Comparison of ENCODE assay signal across 27 mouse cellular contexts in genomic region chr16:90203226-90203962, GRCm38 (mm10). TPM values are rescaled to one million over a fixed set of nuclear protein-coding genes. Genes with fewer than 3 reads are reported as not detected.
DNase-seq lines count a peak whose midpoint lies in the region; ATAC-seq and TF ChIP-seq lines count a peak whose summit lies in the region.
"Had no signal": no experiment of that assay in that cellular context is flagged by ENCODE, and none has a peak within 500 bp of the region (broad histone marks: within the 10 kb centered on the region; RNA-seq: fewer than 3 reads in every experiment).

No protein-coding gene starts in this region.

- TF ChIP-seq RAD21 in MEL (IDR thresholded peaks at IDR 0.05; ENCODE audit: low read depth, low read length): no peak

- no peak overlapping the region for H3K4me3 ChIP-seq in intestine, embryonic 15.5 days (replicated peaks)
- no peak overlapping the region for H3K4me3 ChIP-seq in intestine, postnatal 0 days (ENCODE audit: low read depth, low read length)
- H3K4me3 ChIP-seq in MEL (ENCODE audit: control insufficient read depth in 1 of 2, insufficient read depth in 1 of 2, low read depth in 2 of 2, low read length in 2 of 2): peak overlapping the region; percentile 17 to 37; a peak in 3 of 4 replicates
- no peak overlapping the region for H3K4me3 ChIP-seq in lung, embryonic 16.5 days (ENCODE audit: low read length)
- H3K4me3 ChIP-seq: forebrain, embryonic 13.5 days; heart, adult 2 months; heart, embryonic 12.5 days; midbrain, embryonic 13.5 days; neural tube, embryonic 13.5 days had no signal

- TF ChIP-seq CTCF in intestine, postnatal 0 days (IDR thresholded peaks at IDR 0.05; ENCODE audit: low read depth): no peak
- TF ChIP-seq CTCF in MEL (IDR thresholded peaks at IDR 0.05 in 2 of 3, conservative IDR thresholded peaks at IDR 0.05 in 1 of 3; ENCODE audit: control insufficient read depth in 1 of 3, insufficient read depth in 1 of 3, low read depth in 2 of 3, low read length in 3 of 3, poor library complexity in 1 of 3, severe bottlenecking in 1 of 3): no peak

- no peak overlapping the region for H3K9ac ChIP-seq in intestine, embryonic 15.5 days
- H3K9ac ChIP-seq in intestine, postnatal 0 days (ENCODE audit: low read depth, low read length): no peak overlapping the region
- H3K9ac ChIP-seq in MEL (ENCODE audit: control insufficient read depth, low read depth, low read length, poor library complexity, severe bottlenecking): peak overlapping the region; percentile 41
- H3K9ac ChIP-seq in lung, embryonic 16.5 days (ENCODE audit: low read length): no peak overlapping the region
- H3K9ac ChIP-seq: forebrain, embryonic 13.5 days; heart, embryonic 12.5 days; hindbrain, embryonic 14.5 days; liver, embryonic 14.5 days; midbrain, embryonic 13.5 days; neural tube, embryonic 13.5 days had no signal

- no peaks in the 10 kb centered on the region for H3K9me3 ChIP-seq in intestine, embryonic 15.5 days
- no peaks in the 10 kb centered on the region for H3K9me3 ChIP-seq in intestine, postnatal 0 days (ENCODE audit: control insufficient read depth)
- no peaks in the 10 kb centered on the region for H3K9me3 ChIP-seq in MEL (replicated peaks; ENCODE audit: insufficient read depth, low read length)
- no peaks in the 10 kb centered on the region for H3K9me3 ChIP-seq in lung, embryonic 16.5 days (ENCODE audit: control insufficient read depth, low read length)
- H3K9me3 ChIP-seq: forebrain, embryonic 13.5 days; heart, embryonic 12.5 days; midbrain, embryonic 13.5 days; neural tube, embryonic 13.5 days had no signal

- H3K27ac ChIP-seq in intestine, embryonic 15.5 days: no peak overlapping the region
- H3K27ac ChIP-seq in intestine, postnatal 0 days (ENCODE audit: low read depth, low read length): no peak overlapping the region
- peak overlapping the region; percentile 96 for H3K27ac ChIP-seq in MEL (ENCODE audit: control insufficient read depth, low read depth, low read length)
- peak overlapping the region; percentile 81 for H3K27ac ChIP-seq in lung, embryonic 16.5 days (ENCODE audit: low read length)
- H3K27ac ChIP-seq: forebrain, embryonic 13.5 days; heart, adult 2 months; hindbrain, embryonic 14.5 days; kidney, postnatal 0 days; liver, embryonic 14.5 days; macrophage; midbrain, embryonic 13.5 days; neural tube, embryonic 13.5 days had no signal

- no peaks in the 10 kb centered on the region for H3K27me3 ChIP-seq in intestine, embryonic 15.5 days (replicated peaks)
- H3K27me3 ChIP-seq in intestine, postnatal 0 days (replicated peaks; ENCODE audit: control insufficient read depth, insufficient read depth, low read length): no peaks in the 10 kb centered on the region
- no peaks in the 10 kb centered on the region for H3K27me3 ChIP-seq in MEL (ENCODE audit: control insufficient read depth in 1 of 2, insufficient read depth in 2 of 2, low read length in 2 of 2)
- H3K27me3 ChIP-seq in lung, embryonic 16.5 days (ENCODE audit: control insufficient read depth, insufficient read depth, low read depth, low read length): no peaks in the 10 kb centered on the region
- H3K27me3 ChIP-seq: forebrain, embryonic 13.5 days; heart, embryonic 12.5 days; midbrain, embryonic 13.5 days; neural tube, embryonic 13.5 days had no signal

- no peak for TF ChIP-seq EP300 in MEL (IDR thresholded peaks at IDR 0.05; ENCODE audit: low read depth in 1 of 2, low read length in 2 of 2)

- no peak for TF ChIP-seq POLR2A in MEL (IDR thresholded peaks at IDR 0.05; ENCODE audit: control insufficient read depth in 1 of 2, insufficient read depth in 1 of 2, low read depth in 1 of 2, low read length in 2 of 2, poor library complexity in 1 of 2)

- no peaks in the 10 kb centered on the region for H3K79me2 ChIP-seq in MEL (ENCODE audit: control insufficient read depth, insufficient read depth, low read length, poor library complexity)

- 67% methylated on average over 6 of the region's 6 CpGs for WGBS in intestine, embryonic 15.5 days
- 55% methylated on average over 6 of the region's 6 CpGs for WGBS in intestine, postnatal 0 days
- WGBS in lung, embryonic 16.5 days: 65% methylated on average over 6 of the region's 6 CpGs

- peaks cover 6% of the 10 kb centered on the region; the same call in 1 of the 2 replicates for H3K4me1 ChIP-seq in intestine, embryonic 15.5 days (replicated peaks)
- H3K4me1 ChIP-seq in intestine, postnatal 0 days (replicated peaks; ENCODE audit: control insufficient read depth, insufficient read depth, low read length): no peaks in the 10 kb centered on the region
- H3K4me1 ChIP-seq in MEL (ENCODE audit: control insufficient read depth in 1 of 2, insufficient read depth in 2 of 2, low read length in 2 of 2): peaks cover 12 to 33% of the 10 kb centered on the region in 2 experiments
- H3K4me1 ChIP-seq in lung, embryonic 16.5 days (replicated peaks; ENCODE audit: control insufficient read depth, insufficient read depth, low read length): peaks cover 6% of the 10 kb centered on the region
- H3K4me1 ChIP-seq: forebrain, embryonic 13.5 days; midbrain, embryonic 13.5 days; neural tube, embryonic 13.5 days had no signal

- peak; percentile 66 for DNase-seq in MEL (ENCODE audit: low read depth, low spot score)
- peak; percentile 86 for DNase-seq in lung, postnatal 36 days
- DNase-seq in retina, embryonic 14.5 days (ENCODE audit: low spot score): no peak
- no peak for DNase-seq in layer of hippocampus, postnatal 36 days
- DNase-seq: adrenal gland, postnatal 25 days; cerebellum, adult 2 months; cerebellum, postnatal 14 days; gastrocnemius, postnatal 36 days; heart, adult 2 months; kidney, adult 18-20 months; kidney, postnatal 4 days; left cerebral cortex, postnatal 4 days; liver; right cerebral cortex, postnatal 25 days; thymus, adult 18-20 months; thymus, postnatal 25 days had no signal

- 0 out of 2 replicates have a peak, but pooled peaks have one; percentile 44 for ATAC-seq in intestine, embryonic 15.5 days
- no peak for ATAC-seq in intestine, postnatal 0 days
- peak; percentile 80 for ATAC-seq in lung, embryonic 16.5 days (ENCODE audit: low read depth)
- ATAC-seq: forebrain, embryonic 13.5 days; midbrain, embryonic 13.5 days had no signal

- H3K4me2 ChIP-seq in intestine, embryonic 15.5 days (replicated peaks): no peak overlapping the region
- H3K4me2 ChIP-seq in intestine, postnatal 0 days (replicated peaks; ENCODE audit: low read depth): no peak overlapping the region
- no peak overlapping the region for H3K4me2 ChIP-seq in lung, embryonic 16.5 days (ENCODE audit: low read depth, low read length)
- H3K4me2 ChIP-seq: forebrain, embryonic 13.5 days; hindbrain, embryonic 14.5 days; midbrain, embryonic 13.5 days; neural tube, embryonic 13.5 days had no signal

- H3K36me3 ChIP-seq in intestine, embryonic 15.5 days: no peaks in the 10 kb centered on the region
- H3K36me3 ChIP-seq in intestine, postnatal 0 days (ENCODE audit: control insufficient read depth, insufficient read depth): no peaks in the 10 kb centered on the region
- peaks cover 0 to 25% of the 10 kb centered on the region in 2 experiments; a peak in 2 of 4 replicates for H3K36me3 ChIP-seq in MEL (ENCODE audit: control insufficient read depth in 1 of 2, insufficient read depth in 2 of 2, low read length in 2 of 2)
- H3K36me3 ChIP-seq in lung, embryonic 16.5 days (ENCODE audit: control insufficient read depth, insufficient read depth, low read length): no peaks in the 10 kb centered on the region
- H3K36me3 ChIP-seq: heart, embryonic 12.5 days; midbrain, embryonic 13.5 days; neural tube, embryonic 13.5 days had no signal

TF ChIP-seq in MEL, 35 proteins besides CTCF, POLR2A, EP300 and RAD21 (continues in another document):
- TF ChIP-seq MAX (IDR thresholded peaks at IDR 0.05; ENCODE audit: low read length) (no peak; the same call in 1 of the 2 replicates), ZKSCAN1 (IDR thresholded peaks at IDR 0.05; ENCODE audit: low read depth, low read length) (no peak), MAZ (IDR thresholded peaks at IDR 0.05; ENCODE audit: low read depth, low read length) (0 out of 2 replicates have a peak, but pooled peaks have one; percentile 55), BHLHE40 (IDR thresholded peaks at IDR 0.05; ENCODE audit: borderline replicate concordance, low read depth, low read length) (no peak), MYC (IDR thresholded peaks at IDR 0.05; ENCODE audit: low read depth, low read length) (no peak), RCOR1 (IDR thresholded peaks at IDR 0.05; ENCODE audit: low read depth, low read length) (no peak), POLR2AphosphoS2 (IDR thresholded peaks at IDR 0.05; ENCODE audit: low read length) (no peak), E2F4 (IDR thresholded peaks at IDR 0.05; ENCODE audit: borderline replicate concordance, low read depth, low read length) (no peak), ZC3H11A (IDR thresholded peaks at IDR 0.05; ENCODE audit: low read depth, low read length) (no peak), ELF1 (IDR thresholded peaks at IDR 0.05; ENCODE audit: low read depth, low read length) (no peak), MXI1 (IDR thresholded peaks at IDR 0.05; ENCODE audit: low read depth, low read length) (0 out of 2 replicates have a peak, but pooled peaks have one; percentile 17), SMC3 (IDR thresholded peaks at IDR 0.05; ENCODE audit: low read depth, low read length) (no peak), JUND (IDR thresholded peaks at IDR 0.05; ENCODE audit: low read depth, low read length) (no peak), MEF2A (IDR thresholded peaks at IDR 0.05; ENCODE audit: extremely low read depth, insufficient replicate concordance, low read depth, low read length, poor library complexity, severe bottlenecking) (no peak)

RNA-seq across cellular contexts. Expression of gene Sod1, which starts 17.2 kb away (rescaled TPM):
- polyA plus RNA-seq in intestine, embryonic 15.5 days (2015; fragmentation: Nextera tagmentation; extraction: Ambion mirVana): 1,265 and 1,398 TPM in 2 replicates
- polyA plus RNA-seq in intestine, postnatal 0 days (2015; fragmentation: Nextera tagmentation; extraction: Ambion mirVana): 1,874 and 1,904 TPM in 2 replicates
- total RNA-seq in MEL (2012; rRNA removed): 380 and 494 TPM in 2 replicates
- polyA plus RNA-seq in MEL (2012; ENCODE audit: insufficient read depth in 1 of 2, insufficient read length in 2 of 2, low read depth in 1 of 2, low replicate concordance in 2 of 2, missing spikeins in 1 of 2): 1,000 to 10,000 TPM in 1 of 2 experiments, 100 to 1,000 TPM in 1; 474 to 1,094 TPM
- 1,312 and 1,369 TPM in 2 replicates for polyA plus RNA-seq in lung, embryonic 16.5 days (2015; fragmentation: Nextera tagmentation; extraction: Ambion mirVana)
- total RNA-seq in layer of hippocampus, postnatal 36 days (2021): 100 to 1,000 TPM; 373 to 389 TPM

RNA-seq across cellular contexts. Expression of gene Tiam1, which starts 59.8 kb away (rescaled TPM):
- polyA plus RNA-seq in intestine, embryonic 15.5 days (2015; fragmentation: Nextera tagmentation; extraction: Ambion mirVana): 12.3 and 12.4 TPM in 2 replicates
- 3.0 and 3.3 TPM in 2 replicates for polyA plus RNA-seq in intestine, postnatal 0 days (2015; fragmentation: Nextera tagmentation; extraction: Ambion mirVana)
- 15.0 and 16.7 TPM in 2 replicates for total RNA-seq in MEL (2012; rRNA removed)
- 10 to 100 TPM; 19.9 to 23.9 TPM for polyA plus RNA-seq in MEL (2012; ENCODE audit: insufficient read depth in 1 of 2, insufficient read length in 2 of 2, low read depth in 1 of 2, low replicate concordance in 2 of 2, missing spikeins in 1 of 2)
- 11.1 and 12.8 TPM in 2 replicates for polyA plus RNA-seq in lung, embryonic 16.5 days (2015; fragmentation: Nextera tagmentation; extraction: Ambion mirVana)
- 100 to 1,000 TPM; 106 to 116 TPM for total RNA-seq in layer of hippocampus, postnatal 36 days (2021)

Comparison
In these comparisons a context has a peak if more than half of its experiments do, and no peak if none do; other contexts are left out.
1. H3K27ac ChIP-seq: peak in MEL (single experiment) and lung, embryonic 16.5 days (single experiment); none in intestine, embryonic 15.5 days (single experiment) and intestine, postnatal 0 days (single experiment).
2. H3K4me3 ChIP-seq: peak in MEL (2 of 2); none in intestine, embryonic 15.5 days (single experiment), intestine, postnatal 0 days (single experiment) and lung, embryonic 16.5 days (single experiment).
3. DNase-seq: peak in MEL (single experiment) and lung, postnatal 36 days (single experiment); none in retina, embryonic 14.5 days (single experiment) and layer of hippocampus, postnatal 36 days (0 of 2).